Mouse (Mus musculus) heart, postnatal 0 days (tissue): ENCODE data around the gene Pdyn.

Experiments
- CTCF ChIP-seq: IDR thresholded peaks from 2 replicates; pipeline ENCODE4 v1.5.1; 2016; ENCODE audit warnings: antibody characterized with exemption, control low read depth, low read depth
- EP300 ChIP-seq: IDR thresholded peaks from 2 replicates; pipeline ENCODE4 v1.6.1; 2016; ENCODE audit warnings: antibody characterized with exemption, low read depth

GRCm38 (mm10) chr2:129699484-129700158, at the start of gene Pdyn:
- TF ChIP-seq CTCF (no peak), EP300 (no peak)
